Mouse (Mus musculus): ENCODE measurements around the gene Tst. TPM values are rescaled to one million over a fixed set of nuclear protein-coding genes. Genes with fewer than 3 reads are reported as not detected.

The Tst gene
- polyA plus RNA-seq, 1 experiment from 2014 or later = 153 TPM

DNA sequence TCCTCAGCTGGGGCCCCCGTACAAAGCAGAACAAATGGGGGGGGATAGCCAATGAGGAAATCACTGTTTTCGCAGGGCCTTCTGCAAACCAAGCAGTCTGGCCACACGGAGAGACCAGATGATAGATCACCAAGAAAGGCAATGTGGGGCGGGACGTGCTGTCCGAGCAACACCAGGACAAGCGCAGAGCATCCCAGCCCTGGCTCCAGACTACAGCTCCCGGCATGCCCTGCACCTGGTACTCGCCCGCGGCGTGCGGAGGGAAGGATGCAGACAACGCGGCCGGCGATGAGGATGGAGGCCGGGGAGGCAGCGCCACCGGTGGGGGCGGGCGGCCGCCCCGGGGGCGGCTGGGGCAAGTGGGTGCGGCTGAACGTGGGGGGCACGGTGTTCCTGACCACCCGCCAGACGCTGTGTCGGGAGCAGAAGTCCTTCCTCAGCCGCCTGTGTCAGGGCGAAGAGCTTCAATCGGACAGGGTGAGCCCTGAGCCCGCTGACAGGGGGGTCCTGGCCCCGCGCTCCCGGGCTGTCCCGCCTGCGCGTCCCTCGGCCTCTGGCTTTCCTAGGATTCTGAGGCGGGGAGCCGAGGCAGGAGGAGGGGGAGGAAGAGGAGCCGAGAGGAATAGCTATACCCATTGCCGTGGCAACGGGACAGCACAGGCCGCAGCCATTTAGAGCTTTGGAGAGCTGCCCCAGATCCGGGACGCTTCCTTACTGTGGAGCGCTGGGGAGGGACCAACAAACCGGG lies 22.9 kb upstream of the Tst start, which contains the start of gene Kctd17:
Gene Kctd17, plus strand, starts transcription at position 174 of the 748 bp plus-strand sequence.
- DNase-seq (ENCODE audit: low spot score) = peak; percentile 65
- no peak for TF ChIP-seq EP300 (optimal IDR thresholded peaks at IDR 0.05)
- TF ChIP-seq CTCF (IDR thresholded peaks at IDR 0.05; ENCODE audit: low read depth) = no peak; the same call in 1 of the 2 replicates
- Histone ChIP-seq H3K4me1 (replicated peaks; ENCODE audit: control insufficient read depth, insufficient read depth) (0 out of 2 replicates have a peak, but pooled peaks cover 3% of the 10 kb centered on the region), H3K36me3 (ENCODE audit: control insufficient read depth, insufficient read depth, low read length) (peaks cover 4% of the 10 kb centered on the region; the same call in 1 of the 2 replicates), H3K4me2 (replicated peaks; ENCODE audit: low read depth) (peak within 1 kb of the TSS; percentile 80), H3K4me3 (ENCODE audit: low read depth, low read length) (peak within 1 kb of the TSS; percentile 67), H3K9me3 (ENCODE audit: control insufficient read depth, low read length) (no peaks in the 10 kb centered on the region), H3K27ac (replicated peaks) (peak within 1 kb of the TSS; percentile 77), H3K27me3 (ENCODE audit: control insufficient read depth, insufficient read depth, low read length) (no peaks in the 10 kb centered on the region), H3K9ac (ENCODE audit: low read length) (peak within 1 kb of the TSS; percentile 59)
- 2% methylated on average over 46 of the region's 52 CpGs for WGBS
- peak; percentile 73; the same call in 1 of the 2 replicates for ATAC-seq (ENCODE audit: low FRiP score, low TSS enrichment)

DNA sequence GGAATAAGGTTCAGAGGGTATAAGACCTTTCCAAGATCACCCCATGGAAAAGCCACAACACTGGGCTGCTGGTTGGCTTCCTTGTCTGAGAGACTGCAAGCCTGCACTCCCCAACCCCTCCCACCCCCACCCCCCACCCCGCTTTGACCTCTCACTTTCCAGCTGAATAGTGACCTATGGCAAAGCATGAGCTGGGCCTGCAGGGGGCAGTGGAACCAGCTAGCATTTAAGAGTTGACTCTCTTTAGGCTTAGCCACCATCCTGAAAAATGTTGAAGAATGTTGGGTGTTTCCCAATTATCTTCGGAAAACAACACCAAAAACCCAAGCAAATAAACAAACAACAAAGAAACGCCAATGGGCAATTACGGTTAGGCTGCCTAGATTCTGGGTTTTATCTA lies 19.5 kb upstream of the Tst start:
- H3K36me3 ChIP-seq (ENCODE audit: control insufficient read depth, insufficient read depth, low read length) = no peaks in the 10 kb centered on the region
- ATAC-seq (ENCODE audit: low FRiP score, low TSS enrichment) (no peak), DNase-seq (ENCODE audit: low spot score) (no peak)
- no peak overlapping the region for H3K9ac ChIP-seq (ENCODE audit: low read length)
- H3K4me3 ChIP-seq (ENCODE audit: low read depth, low read length) = no peak overlapping the region
- peaks cover 3% of the 10 kb centered on the region; the same call in 1 of the 2 replicates for H3K4me1 ChIP-seq (replicated peaks; ENCODE audit: control insufficient read depth, insufficient read depth)
- WGBS = 61% methylated on average over 4 of the region's 4 CpGs
- H3K27ac ChIP-seq (replicated peaks) = no peak overlapping the region
- peak; percentile 31 for TF ChIP-seq CTCF (IDR thresholded peaks at IDR 0.05; ENCODE audit: low read depth)
- no peak for TF ChIP-seq EP300 (optimal IDR thresholded peaks at IDR 0.05)
- H3K27me3 ChIP-seq (ENCODE audit: control insufficient read depth, insufficient read depth, low read length) = no peaks in the 10 kb centered on the region
- H3K4me2 ChIP-seq (replicated peaks; ENCODE audit: low read depth) = no peak overlapping the region
- no peaks in the 10 kb centered on the region for H3K9me3 ChIP-seq (ENCODE audit: control insufficient read depth, low read length)

DNA sequence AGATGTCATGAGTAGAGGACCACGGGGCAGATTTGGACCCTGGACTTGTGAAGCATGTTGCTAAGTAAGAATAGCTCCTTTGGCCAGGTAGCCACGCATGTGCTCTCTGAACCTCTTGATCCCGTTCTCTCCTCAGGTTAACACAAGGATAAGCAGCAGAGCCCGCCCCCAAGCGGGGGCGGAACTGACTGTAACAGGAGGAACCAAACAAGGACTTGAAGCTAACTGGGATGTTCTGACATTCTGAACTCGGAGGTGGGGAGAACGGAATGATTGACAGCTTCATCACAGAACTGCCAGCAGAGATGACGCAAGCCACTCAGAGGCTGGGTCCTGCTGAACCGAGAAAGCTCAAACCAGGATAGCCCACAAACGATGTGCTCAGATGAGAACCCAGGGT lies 18.8 kb upstream of the Tst start:
- Histone ChIP-seq H3K4me1 (replicated peaks; ENCODE audit: control insufficient read depth, insufficient read depth) (no peaks in the 10 kb centered on the region; the same call in 1 of the 2 replicates), H3K9me3 (ENCODE audit: control insufficient read depth, low read length) (no peaks in the 10 kb centered on the region), H3K27me3 (ENCODE audit: control insufficient read depth, insufficient read depth, low read length) (no peaks in the 10 kb centered on the region), H3K4me2 (replicated peaks; ENCODE audit: low read depth) (no peak overlapping the region), H3K9ac (ENCODE audit: low read length) (no peak overlapping the region), H3K27ac (replicated peaks) (no peak overlapping the region), H3K36me3 (ENCODE audit: control insufficient read depth, insufficient read depth, low read length) (no peaks in the 10 kb centered on the region), H3K4me3 (ENCODE audit: low read depth, low read length) (no peak overlapping the region)
- DNase-seq (ENCODE audit: low spot score) (no peak), ATAC-seq (ENCODE audit: low FRiP score, low TSS enrichment) (no peak)
- TF ChIP-seq EP300 (optimal IDR thresholded peaks at IDR 0.05) (no peak), CTCF (IDR thresholded peaks at IDR 0.05; ENCODE audit: low read depth) (peak; percentile 17; the same call in 1 of the 2 replicates)
- WGBS = 17% methylated on average over 11 of the region's 11 CpGs

DNA sequence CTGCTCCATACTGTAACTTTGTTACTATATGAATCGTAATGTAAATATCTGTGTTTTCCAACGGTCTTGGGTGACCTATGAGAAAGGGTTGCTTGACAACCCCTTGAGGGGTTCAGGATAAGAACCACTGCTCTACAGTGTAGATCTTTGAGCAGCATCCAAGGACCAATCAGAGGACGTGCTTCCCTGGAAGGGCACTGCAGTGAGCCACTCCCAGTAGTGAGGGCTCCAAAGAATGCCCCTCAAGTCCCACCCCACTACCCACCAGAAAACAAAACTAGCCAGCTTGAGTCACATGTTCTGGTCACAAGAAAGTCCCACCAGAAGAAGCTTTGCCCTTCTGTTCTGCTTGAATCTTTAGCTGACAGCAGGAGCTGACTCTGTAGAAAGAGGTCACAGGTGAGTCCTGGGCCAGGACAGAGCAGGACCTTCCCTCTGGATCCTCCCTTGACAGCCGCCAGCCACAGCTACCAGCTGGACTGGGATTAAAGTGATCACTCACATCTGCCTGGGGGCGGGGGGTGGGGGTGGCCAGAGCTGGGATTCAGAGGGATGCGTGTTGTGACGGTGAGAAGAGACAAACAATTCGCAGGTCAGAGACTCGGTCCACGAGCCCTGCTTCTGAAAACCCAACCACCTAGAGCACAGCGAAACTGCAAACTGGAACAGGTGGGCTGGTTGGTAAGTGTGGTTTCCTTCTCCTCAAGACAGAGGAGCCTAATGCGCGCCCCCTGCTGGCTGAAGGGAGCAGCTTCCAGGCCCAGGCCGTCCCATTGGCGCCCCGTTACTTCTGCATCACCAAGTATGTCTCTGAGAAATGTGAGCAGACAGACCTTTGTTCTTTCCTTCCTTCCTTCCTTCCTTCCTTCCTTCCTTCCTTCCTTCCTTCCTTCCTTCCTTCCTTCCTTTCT lies 16.6 kb upstream of the Tst start:
- no peak for TF ChIP-seq EP300 (optimal IDR thresholded peaks at IDR 0.05)
- peak; percentile 93 for TF ChIP-seq CTCF (IDR thresholded peaks at IDR 0.05; ENCODE audit: low read depth)
- 11% methylated on average over 16 of the region's 16 CpGs for WGBS
- Histone ChIP-seq H3K27me3 (ENCODE audit: control insufficient read depth, insufficient read depth, low read length) (no peaks in the 10 kb centered on the region), H3K9ac (ENCODE audit: low read length) (no peak overlapping the region), H3K9me3 (ENCODE audit: control insufficient read depth, low read length) (no peaks in the 10 kb centered on the region), H3K4me2 (replicated peaks; ENCODE audit: low read depth) (peak overlapping the region; percentile 23; the same call in 1 of the 2 replicates), H3K36me3 (ENCODE audit: control insufficient read depth, insufficient read depth, low read length) (no peaks in the 10 kb centered on the region), H3K4me3 (ENCODE audit: low read depth, low read length) (no peak overlapping the region), H3K27ac (replicated peaks) (no peak overlapping the region), H3K4me1 (replicated peaks; ENCODE audit: control insufficient read depth, insufficient read depth) (no peaks in the 10 kb centered on the region; the same call in 1 of the 2 replicates)
- peak; percentile 71 for ATAC-seq (ENCODE audit: low FRiP score, low TSS enrichment)
- peak; percentile 91 for DNase-seq (ENCODE audit: low spot score)

DNA sequence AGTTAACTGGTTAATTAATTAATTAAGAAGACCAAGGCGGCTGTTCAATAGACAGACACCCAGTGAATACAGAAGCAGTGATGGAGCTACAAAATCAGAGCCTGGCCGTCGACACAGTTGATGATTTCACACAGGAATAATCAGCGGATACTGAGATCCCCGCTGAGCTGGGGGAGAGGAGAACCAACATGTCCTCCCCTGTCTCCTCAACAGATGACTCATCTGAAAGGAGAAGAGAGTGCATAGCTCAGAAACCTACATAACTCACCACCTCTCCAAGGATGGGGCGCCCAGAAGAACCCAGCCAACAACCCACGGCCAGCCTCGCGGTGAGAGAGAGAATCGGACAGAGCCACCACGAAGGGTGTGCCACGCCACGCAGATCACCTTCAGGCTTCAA lies 14.7 kb upstream of the Tst start:
- H3K36me3 ChIP-seq (ENCODE audit: control insufficient read depth, insufficient read depth, low read length) = no peaks in the 10 kb centered on the region
- no peak overlapping the region for H3K4me2 ChIP-seq (replicated peaks; ENCODE audit: low read depth)
- H3K27ac ChIP-seq (replicated peaks) = no peak overlapping the region
- no peaks in the 10 kb centered on the region; the same call in 1 of the 2 replicates for H3K4me1 ChIP-seq (replicated peaks; ENCODE audit: control insufficient read depth, insufficient read depth)
- H3K9me3 ChIP-seq (ENCODE audit: control insufficient read depth, low read length) = no peaks in the 10 kb centered on the region
- TF ChIP-seq EP300 (optimal IDR thresholded peaks at IDR 0.05) = no peak
- no peak for TF ChIP-seq CTCF (IDR thresholded peaks at IDR 0.05; ENCODE audit: low read depth)
- H3K9ac ChIP-seq (ENCODE audit: low read length) = no peak overlapping the region
- DNase-seq (ENCODE audit: low spot score) (no peak), ATAC-seq (ENCODE audit: low FRiP score, low TSS enrichment) (no peak)
- no peaks in the 10 kb centered on the region for H3K27me3 ChIP-seq (ENCODE audit: control insufficient read depth, insufficient read depth, low read length)
- no peak overlapping the region for H3K4me3 ChIP-seq (ENCODE audit: low read depth, low read length)
- WGBS = 72% methylated on average over 13 of the region's 13 CpGs

Data from stomach, postnatal 0 days (tissue).